Mouse (Mus musculus) CD8-positive naive resting alpha-beta T cell, adult 2 months (primary cell): ENCODE measurements around the gene Anks1.

Experiments
- DNase-seq, 2 experiments: peaks; one replicate each; pipeline ENCODE4 v3.0.0; 2022; ENCODE audit warnings: low read depth in 2 of 2, low spot score in 2 of 2

Gene Anks1

DNA sequence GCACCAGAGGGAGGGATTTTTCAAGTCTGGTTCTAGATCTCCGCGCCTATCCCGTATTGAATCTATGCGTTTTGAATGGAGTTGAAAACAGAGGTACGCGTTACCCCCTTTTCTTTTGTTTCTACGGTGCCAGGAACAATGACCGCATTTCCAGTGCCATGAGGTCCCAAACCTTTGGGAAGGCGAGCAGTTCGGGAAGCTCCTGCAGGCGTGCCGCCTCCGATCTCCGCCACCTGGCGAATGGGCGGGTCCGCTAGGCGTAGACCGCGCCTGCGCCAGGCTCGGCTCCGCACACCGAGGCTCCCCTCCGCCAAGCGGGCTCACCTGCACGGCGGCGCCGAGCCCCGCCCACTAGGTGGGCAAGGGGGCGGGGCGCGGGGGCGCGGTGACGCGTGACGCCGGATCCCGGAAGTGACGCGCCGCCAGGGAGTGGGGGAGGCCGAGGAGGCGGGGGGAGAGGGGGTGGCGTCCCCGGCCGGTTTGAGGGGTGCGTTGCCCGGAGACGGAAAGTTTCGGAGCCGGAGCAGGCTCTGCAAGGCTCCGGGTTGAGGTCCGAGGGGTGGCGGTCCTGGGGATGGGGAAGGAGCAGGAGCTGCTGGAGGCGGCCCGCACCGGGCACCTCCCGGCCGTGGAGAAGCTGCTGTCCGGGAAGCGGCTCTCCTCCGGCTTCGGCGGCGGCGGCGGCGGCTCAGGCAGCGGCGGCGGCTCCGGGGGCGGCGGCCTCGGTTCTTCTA, at the start of gene Anks1:
Gene Anks1 (plus strand): TSS at position 419 of the 734 bp plus-strand sequence.
- peak; percentile 84 to 85 for DNase-seq

DNA sequence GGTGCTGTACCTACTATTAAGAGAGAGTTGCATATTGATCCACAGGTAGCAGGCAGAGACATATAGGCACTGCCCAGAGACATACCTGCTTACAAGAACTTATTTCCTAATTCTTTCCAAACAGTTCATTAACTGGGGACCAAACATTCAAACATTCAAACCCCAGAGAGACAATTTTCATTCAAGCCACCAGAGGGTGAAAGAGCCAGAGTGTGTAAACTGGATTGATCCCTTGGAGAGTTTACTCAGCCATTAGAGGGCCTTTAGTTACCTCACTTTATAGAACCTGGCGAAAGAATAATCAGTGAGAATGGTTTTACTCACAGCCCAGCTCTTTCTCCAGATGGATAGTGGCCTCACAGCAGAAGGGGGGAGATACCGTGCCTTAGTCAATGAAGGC, 43.6 kb upstream of the Anks1 start:
- no peak for DNase-seq

DNA sequence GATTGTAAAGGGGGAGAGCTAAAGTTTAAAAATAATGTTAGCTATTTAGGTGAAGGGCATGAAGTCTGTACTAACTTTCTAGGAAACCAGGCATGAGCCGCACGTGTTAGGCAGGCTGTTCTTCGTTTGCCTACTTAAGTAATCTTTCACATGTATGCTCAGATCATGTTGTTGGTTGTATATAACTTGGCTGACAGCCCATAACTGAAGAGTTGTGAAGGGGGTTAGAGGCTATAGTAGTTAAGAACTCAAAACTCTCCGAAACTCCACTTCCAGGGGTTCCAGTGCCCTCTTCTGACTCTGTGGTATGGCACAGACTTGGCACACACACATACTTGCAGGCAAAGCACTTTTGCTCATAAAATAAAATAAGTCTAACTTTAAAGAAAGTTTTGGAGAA, 42.4 kb upstream of the Anks1 start:
- no peak for DNase-seq

DNA sequence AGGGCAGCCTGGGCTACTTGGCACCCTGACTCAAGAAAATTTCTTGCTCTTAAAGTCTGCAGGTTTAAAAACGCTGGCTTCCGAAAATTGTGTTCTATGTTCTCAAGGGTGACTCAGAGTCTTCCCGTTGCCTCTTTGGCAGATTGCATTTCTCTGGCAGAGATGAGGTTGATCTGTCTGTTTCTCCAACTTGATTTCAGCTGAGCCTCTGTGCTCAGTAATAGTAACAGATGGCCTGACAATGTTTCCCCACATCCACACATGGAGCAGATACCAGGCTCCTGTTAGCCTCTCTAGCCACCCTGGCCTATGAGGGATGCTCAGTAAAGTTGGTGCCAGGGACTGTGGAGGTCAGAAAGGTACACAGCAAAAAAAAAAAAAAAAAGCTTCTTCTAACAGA, 37.3 kb upstream of the Anks1 start:
- DNase-seq, result no peak

DNA sequence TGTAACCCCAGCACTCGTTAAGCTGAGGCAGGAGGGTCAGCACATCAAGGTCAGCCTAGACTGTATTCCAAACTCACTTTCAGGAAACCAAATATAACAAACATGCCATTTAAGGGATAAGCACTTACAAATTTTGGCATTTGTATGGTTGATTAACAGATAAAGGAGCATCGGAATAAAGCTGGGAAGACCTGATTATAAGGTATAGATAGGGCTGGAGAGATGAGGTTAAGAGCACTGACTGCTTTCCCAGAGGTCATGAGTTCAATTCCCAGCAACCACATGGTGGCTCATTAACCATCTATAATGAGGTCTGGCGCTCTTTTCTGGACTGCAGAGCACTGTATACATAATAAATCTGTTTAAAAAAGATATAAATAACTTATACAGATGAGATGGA, 35.5 kb upstream of the Anks1 start:
- no peak for DNase-seq

DNA sequence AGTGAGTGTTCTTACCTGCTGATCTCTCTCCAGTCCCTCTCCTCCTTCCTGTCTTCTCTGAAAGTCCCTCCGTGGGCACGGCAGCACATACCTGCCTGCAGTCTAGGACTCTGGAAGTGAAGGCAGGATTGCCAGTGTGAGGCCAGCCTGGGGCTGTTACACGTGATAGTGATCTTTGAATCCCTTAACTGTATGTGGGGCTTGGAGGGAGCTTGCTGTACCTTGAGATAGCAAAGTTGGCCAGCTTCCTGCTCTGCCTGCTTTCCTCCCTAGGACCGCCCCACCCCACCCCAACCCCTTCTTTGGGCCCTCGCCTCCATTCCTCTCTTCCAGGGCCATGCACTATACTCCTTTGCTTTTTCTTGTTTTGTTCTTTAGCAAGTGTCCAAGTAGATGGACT, 34.6 kb upstream of the Anks1 start:
- no peak for DNase-seq

DNA sequence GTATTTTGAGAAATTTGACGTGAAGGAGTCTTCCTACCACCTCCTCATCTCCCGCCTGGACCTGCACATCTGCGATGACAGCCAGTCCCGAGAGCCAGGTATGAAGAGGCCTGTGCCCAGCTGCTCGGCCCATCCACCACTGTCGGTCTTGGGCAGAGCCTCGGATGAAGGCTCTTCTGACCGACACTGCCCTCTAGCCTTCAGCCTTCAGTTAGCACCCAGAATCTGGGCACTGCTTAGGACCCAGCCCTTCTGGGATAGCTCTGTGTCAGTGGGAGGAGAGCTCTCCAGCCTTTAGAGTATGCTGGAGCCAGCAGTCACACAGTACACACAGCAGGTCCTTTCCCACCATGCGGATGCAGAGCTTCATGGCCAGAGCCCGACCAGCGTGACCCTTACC, 27.6 kb upstream of the Anks1 start:
- no peak for DNase-seq

DNA sequence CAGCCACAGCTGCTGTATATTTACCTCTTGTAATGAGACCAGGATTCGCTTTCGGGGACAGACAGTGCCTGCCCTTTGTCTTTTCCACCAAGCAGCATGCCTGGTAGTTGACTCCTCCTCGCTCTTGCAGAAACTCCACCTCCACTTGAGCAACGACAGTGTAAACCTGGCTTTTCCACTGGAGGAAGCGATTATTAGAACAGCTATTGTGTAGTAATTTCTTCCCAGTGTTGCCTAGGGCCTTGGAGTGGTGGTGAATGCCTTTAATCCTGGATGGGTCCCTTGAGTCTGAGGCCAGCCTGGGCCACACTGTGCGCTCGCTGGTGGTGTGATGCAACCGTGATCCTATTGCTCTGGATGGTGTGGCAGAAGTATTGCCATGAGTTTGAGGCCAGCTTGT, 26.0 kb upstream of the Anks1 start:
- no peak for DNase-seq

DNA sequence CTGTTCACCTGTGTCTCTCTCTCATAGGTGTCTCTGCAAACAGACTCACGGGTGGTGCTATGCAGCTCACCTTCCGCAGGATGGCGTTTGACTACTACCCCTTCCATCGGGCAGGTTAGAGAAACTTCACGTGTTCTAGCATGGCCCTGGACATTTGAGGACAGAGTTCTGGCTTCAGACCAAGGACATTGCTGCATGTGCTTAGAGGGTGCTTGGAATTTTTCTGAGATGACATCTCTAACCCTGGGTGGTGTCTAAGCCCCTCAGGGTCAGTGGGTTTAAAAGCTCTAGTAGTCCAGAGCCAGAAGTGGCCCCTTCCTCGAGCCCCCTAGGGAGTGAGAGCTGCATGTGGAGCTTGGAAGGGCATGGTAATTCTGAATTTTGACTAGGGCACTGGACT, 25.1 kb upstream of the Anks1 start:
- no peak for DNase-seq

DNA sequence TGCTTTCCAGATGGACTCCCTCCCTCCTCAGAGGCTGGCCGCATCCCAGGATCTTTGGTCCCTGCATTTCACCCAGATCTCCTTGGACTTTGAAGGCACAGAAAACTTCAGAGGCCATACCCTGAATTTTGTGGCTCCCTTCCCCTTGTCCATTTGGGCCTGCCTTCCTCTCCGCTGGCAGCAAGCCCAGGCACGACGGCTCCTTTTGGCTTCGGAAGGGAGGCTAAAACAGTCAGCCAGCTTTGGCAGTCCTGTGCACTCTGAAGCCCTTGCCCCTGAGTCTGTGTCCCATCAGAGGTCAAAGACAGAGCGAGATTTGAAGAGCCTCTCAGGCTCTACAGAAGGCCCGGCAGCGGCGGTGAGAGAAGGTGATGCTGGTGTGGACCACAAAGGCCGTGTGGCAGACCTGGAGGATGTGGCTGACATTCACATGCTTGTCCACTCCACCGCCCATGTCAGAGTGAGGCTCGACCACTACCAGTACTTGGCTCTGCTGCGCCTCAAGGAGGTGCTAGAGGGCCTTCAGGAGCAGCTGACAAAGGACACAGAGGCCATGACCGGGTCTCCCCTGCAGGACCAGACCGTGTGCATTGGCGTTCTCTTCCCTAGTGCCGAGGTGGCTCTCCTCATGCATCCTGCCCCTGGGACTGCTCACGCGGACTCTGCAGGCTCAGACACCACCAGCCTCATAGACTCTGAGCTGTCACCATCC, 22.5 kb upstream of the Anks1 start:
- DNase-seq, result no peak

DNA sequence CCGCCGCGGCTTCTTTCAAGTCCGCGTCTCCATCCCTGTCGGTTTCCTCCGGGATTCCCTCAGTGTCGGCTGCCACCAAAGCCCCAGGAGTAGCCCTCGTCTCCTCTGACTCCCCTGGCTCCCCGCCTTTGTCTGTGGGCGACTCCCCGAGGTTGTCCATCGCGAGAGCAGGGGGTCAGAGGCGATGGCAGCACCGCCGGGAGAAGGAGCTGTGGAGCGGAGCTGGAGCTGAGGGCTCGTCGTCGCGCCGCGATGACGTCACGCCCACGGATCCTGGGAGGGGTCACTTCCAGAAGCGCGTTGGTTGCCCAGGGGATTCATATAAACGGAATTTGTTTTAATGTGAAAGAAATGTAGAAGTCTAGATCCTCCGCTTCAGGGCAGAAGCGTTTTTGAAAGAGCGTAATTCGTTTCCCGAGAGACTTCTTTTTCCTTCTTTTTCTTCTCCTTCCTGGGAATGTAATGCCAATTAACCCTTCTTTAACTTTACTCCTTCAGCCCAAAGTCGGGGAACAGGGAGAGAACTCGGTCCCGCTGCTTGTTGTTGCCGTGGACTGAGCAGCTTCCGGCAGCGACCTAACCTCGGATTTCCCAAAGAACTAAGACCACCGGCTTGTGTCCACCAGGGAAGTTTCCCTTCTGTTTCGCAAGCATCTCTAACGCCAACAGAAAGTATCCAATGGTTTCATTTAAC, 1.4 kb upstream of the Anks1 start:
- DNase-seq, result peak; percentile 64 to 77

DNA sequence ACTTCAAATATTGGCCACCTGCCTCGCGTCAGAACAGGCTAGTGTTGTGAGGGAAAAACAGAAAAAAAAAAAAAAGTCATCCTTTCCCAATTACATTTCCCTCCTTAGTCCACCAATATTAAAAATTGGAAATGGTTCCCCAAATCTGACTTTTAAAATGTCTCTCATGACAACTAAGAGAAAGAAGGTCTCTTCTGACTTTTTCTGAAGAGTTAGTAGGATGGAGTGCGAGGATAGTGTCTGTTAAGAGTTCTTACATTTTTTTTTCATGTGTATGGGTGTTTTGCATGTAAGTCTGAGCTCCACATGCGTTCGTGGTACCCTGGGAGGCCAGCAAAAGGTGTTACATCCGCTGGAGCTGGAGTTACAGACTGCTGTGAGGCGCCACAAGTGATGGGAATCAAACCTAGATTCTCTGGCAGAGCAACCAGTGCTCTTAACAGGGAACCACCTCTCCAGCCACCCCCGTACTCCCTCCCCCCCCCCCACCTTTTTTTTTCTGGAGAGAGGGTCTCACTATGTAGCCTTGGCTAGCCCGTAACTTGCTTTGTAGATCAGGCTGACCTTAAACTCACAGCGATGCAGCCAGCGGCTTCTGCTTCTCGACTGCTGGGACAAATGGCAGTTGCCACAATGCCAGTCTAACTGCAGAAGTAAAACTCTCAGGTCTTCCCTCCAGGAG, 759 bp upstream of the Anks1 start:
- DNase-seq, result peak in 1 of 2 experiments; percentile 32

DNA sequence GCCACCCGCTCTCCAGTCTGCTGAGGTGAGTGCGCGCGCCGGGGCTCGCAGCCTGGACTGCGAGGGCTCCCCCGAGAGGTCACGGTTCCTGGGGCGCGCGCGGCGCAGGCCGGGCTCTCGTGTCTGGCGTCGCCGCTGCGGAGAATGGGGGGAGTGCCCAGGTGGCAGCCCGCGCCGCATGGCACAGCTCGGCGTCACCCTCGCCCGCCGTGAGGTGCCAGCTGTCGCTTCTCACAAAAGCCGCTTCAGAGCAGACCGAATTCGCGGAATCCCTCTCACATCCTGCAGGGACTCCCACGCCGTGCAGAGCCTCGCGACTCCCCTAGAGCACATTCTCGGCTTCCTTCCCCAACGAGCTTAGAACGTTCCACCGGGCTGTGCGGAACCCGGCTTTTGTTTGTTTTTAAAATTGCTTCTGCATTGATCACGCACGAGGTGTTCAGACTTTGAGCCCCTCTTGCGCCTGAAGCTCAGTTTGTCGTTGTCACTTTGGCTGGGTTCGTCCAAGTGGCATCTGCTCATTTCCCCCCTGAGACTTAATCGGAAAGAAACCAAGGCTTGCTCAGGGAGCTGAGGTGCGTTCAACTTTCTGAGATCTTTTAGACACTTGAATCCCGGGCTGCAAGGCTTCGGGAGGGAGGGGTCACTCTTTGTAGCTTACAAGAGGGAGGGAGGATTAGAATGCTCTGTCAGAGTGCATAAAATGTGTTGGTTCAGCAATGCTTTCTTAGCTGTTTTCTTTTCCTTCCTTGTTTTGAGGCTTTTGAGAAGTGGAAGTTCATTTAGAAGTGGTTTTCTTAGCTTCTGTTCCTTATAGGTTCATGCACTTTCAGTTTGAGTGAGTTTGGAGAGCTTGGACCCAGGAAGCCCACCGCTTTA, 755 bp downstream of the Anks1 start, which contains the start of gene Taf11:
Gene Taf11 (minus strand): TSS at position 223 of the 879 bp plus-strand sequence.
- peak; percentile 51 to 54 for DNase-seq

DNA sequence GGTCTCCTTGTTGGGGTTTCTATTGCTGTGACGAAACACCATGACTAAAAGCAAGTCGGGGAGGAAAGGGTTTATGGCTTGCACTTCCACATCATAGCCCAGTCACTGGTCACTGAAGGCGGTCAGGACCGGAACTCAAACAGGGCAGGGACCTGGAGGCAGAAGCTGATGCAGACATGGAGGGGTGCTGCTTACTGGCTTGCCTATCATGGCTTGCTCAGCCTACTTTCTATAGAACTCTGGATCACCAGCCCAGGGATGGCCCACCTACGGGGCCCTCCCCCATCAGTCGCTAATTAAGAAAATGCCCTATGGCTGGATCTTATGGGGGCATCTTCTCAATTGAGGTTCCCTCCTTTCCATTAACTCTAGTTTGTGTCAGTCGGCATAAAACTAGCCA, 2.3 kb downstream of the Anks1 start:
- no peak for DNase-seq

DNA sequence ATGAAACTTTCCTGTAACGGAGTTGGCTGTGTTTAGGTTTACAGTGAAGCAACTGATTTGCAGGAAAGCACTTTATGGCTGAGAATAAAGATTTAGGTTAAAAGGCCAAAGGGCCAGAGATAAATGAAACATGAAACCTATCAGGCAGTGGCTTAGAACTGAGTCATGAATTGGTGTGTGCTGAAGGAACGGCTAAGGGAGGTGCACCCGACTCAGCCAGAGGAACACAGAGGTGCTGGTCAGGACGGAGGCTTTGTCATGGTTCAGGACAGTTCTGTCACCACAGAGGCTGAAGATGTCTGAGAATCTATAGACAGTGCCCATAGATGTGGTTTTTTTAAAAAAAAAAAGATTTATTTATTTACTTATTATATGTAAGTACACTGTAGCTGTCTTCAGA, 5.6 kb downstream of the Anks1 start:
- DNase-seq, result no peak

DNA sequence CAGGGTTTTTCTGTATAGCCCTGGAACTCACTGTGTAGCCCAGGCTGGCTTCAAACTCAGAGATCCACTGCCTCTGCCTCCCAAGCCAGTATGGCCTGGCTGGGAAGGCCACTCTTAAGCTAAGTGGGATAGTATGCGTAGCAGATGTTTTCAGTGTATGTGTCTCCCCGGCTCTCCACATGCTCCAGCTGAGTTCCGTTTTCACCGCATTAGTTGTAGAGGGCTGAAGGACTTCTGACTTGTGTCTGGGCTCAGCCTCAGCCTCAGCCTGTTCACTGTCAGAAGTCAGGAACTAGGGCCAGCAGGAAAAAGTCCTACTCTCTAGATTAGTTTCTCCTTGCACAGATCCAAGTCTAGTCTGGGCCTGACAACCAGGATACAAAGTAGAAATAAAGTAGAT, 7.3 kb downstream of the Anks1 start:
- DNase-seq, result no peak

DNA sequence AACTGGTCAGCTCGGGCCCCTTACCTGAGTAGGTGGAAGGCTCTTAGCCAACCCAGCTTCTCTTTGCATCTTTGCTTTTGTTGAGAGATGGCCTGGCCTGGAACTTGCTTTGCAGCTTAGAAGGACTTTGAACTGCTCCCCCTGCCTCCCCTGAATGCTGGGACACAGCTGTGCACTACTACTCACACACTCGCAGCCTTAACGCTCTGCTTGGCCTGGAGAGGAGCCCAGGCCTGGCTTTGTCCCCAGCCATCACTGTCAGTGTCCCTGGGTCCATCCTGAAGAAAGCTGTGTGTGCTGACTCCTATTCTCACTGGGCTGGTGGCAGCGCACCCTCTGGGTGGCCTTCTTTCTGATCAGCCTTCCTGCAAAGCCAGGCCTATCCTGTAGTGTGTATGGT, 11.6 kb downstream of the Anks1 start:
- no peak for DNase-seq

DNA sequence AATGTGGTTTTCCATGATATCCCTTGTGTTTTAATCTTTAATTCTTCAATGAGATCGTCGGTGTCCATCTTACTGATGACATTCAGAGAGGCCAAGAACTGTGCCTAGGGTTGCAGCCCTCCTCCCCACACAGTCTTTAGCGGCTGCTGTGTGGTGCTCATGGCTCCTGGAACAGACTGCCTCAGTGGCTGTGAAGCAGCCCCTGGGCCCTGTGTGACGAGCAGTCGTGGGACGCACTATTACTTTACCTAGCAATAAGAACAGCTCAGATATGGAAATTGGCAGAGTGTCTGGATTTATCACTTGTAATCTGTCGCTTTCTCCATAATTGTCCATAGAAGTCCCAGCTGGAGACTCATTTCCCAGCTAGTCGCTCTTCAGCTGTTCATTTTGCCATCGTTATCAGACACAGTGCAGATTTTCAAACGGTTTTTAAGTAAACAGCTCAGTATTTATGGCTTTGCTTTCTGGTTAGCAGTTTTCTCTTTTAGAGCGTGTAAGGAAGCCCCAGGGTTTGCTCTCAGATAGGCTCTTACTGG, 13.1 kb downstream of the Anks1 start:
- DNase-seq, result no peak

DNA sequence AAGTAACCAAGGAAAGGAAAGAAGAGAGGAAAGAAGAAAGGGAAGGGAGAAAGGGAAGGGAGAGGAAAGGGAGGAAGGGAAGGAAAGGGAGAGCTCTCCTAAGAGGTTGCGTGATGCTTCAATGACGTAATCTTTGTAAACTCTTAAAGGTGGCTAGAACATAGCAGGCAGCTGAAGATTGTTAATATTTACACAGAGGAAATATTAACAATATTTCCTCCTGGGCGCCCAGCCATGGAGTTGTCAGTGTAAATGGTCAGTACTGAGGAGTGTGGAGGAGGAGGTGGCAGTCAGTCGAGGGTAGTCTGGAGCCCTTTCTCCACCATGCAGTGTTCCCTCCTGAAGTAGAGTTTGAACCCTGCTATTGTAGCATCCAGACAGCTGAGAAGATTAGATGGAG, 15.9 kb downstream of the Anks1 start:
- no peak for DNase-seq

DNA sequence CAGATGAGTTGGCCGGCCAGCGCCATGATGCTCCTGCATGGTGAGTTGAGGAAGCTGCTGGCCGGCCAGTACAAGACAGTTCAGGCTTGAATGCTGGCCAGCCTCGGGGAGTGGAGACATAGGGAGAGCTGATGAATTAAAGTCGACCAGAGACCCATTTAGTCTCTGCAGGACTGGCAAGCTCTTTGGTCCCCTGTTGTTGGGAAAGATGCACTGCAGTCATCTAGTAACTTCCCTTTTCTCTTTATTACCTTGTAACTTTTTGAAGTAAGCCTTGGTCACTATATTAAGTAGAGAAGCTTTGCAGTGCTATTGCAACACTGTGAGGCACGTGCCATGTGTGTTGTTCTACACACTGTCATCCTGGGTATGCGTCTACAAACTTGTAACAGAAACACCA, 16.4 kb downstream of the Anks1 start:
- no peak for DNase-seq
